Mouse (Mus musculus) left cerebral cortex, adult 2 months (tissue): ENCODE results near the gene Pltp. TPM values are rescaled to one million over a fixed set of nuclear protein-coding genes. Genes with fewer than 3 reads are reported as not detected.

ENCODE experiments used
- DNase-seq, 2 experiments: peaks; one replicate each; pipeline ENCODE4 v3.0.0; 2021 to 2022; ENCODE audit warnings: low spot score in 2 of 2, mixed read lengths in 1 of 2; ENCODE audit errors: extremely low spot score in 1 of 2
- H3K27ac ChIP-seq: fragments of 200-600 bp; 2 replicates; pipeline ENCODE4 v1.8.1; 2022
- H3K4me3 ChIP-seq: fragments of 200-600 bp; 2 replicates; pipeline ENCODE4 v1.8.1; 2022
- CTCF ChIP-seq: fragments of 200-600 bp; IDR thresholded peaks from 2 replicates; pipeline ENCODE4 v1.8.1; 2022; ENCODE audit warnings: antibody characterized with exemption, mild to moderate bottlenecking, moderate library complexity
- intact Hi-C: fragments of 180-260 bp; cut with DNase I; formaldehyde crosslinking; loops from one replicate; pipeline ENCODE4 v1.15.1; 2025
- total RNA-seq, 2 experiments: library from RNA; stranded (reverse); gene quantifications; 2 replicates each; pipeline ENCODE4 v1.2.3; 2021

Pltp gene
- total RNA-seq, 2 experiments from 2014 or later = 78.1 to 82.4 TPM

- no peak for DNase-seq
- Histone ChIP-seq H3K4me3 (no peak overlapping the region), H3K27ac (peak overlapping the region; percentile 21; the same call in 1 of the 2 replicates)
- intact Hi-C loops = no loop called here
- TF ChIP-seq CTCF = no peak
Measured at GRCm38 (mm10) chr2:164891908-164892695, 34.6 kb upstream of the Pltp start.

DNA sequence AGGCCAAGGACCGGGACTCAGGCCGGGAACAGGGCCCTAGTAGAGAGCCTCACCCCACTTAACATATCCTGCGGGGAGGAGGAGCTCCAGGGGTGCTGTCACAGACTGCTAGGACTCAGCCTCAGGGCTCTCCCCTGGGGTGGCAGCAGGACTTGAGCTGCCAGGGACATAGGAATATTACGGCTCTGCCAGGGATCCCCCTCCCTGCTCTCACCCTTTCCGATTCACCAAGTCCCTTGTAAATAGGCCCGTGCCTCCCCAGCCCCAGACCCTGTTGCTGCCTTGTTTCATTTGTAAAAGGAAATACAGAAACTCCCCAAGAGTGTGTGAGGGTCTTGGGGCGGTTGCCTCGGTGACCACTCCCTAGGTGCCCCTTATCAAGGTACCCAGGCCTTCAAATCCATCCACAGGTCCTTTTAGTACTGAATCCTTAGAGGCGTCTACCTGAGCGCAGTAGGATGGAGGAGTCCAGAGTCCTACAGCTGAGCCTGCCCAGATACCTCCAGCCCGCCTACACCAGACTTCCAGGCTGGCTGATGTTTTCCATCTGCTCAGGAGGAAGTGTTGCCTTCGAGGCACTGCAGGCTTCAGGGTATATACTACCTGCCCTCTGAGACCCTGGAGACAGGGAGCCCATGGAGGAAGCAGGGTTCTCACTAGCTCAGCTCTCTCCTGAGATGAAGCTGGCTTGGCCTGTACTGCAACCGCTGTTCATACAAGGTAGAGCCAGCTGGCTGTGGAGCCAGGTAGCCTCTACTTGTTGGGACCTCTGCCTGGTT is 33.7 kb upstream of the Pltp start:
- TF ChIP-seq CTCF = no peak
- H3K4me3 ChIP-seq = no peak overlapping the region
- intact Hi-C loops = no loop called here
- DNase-seq = no peak
- no peak overlapping the region for H3K27ac ChIP-seq

DNA sequence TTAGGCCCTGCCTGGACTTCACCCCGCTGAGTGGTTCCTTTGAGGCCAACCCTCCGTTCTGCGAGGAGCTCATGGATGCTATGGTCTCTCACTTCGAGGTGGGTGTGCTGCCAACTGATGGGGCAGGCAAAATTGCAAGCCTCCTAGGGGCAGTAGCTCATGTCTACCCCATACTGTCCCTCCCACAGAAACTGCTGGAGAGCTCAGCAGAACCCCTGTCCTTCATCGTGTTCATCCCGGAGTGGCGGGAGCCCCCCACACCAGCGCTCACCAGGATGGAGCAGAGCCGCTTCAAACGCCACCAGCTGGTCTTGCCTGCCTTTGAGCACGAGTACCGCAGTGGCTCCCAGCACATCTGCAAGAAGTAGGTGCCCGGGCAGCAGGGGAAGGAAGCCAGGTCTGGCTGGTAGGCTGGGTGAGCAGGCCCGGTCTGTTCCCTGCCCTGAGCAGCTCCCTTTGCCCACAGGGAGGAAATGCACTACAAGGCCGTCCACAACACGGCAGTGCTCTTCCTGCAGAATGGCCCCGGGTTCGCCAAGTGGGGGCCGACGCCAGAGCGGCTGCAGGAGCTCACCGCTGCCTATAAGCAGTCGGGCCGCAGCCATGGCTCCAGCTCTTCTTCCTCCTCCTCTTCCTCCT is 33.0 kb upstream of the Pltp start:
- DNase-seq = no peak
- intact Hi-C loops = no loop called here
- Histone ChIP-seq H3K27ac (no peak overlapping the region), H3K4me3 (no peak overlapping the region)
- no peak for TF ChIP-seq CTCF

DNA sequence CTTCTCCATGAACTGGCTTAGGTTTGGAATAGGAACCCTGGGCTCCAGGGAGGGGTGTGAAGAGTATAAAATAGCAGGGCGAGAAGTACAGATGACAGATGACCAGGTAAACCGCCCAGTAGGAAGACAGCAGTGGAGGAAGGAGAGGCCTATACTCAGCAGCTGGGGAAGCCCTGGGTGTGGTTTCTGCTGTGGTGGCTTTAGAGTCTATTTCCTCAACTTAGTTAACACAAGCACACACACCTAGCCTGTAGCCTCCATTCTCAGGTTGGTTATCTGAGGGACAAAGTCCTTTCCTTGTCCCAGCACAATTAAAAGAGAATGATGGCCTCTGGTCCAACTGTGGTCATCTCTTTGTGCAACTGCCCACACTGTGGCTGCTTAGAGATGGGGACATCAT is 32.4 kb upstream of the Pltp start:
- no peak for DNase-seq
- TF ChIP-seq CTCF = no peak
- Histone ChIP-seq H3K4me3 (no peak overlapping the region), H3K27ac (no peak overlapping the region)
- intact Hi-C loops = no loop called here

- Histone ChIP-seq H3K27ac (no peak overlapping the region), H3K4me3 (no peak overlapping the region)
- intact Hi-C loops = no loop called here
- no peak for TF ChIP-seq CTCF
- DNase-seq = no peak
Measured at GRCm38 (mm10) chr2:164888996-164889395, 31.5 kb upstream of the Pltp start.

DNA sequence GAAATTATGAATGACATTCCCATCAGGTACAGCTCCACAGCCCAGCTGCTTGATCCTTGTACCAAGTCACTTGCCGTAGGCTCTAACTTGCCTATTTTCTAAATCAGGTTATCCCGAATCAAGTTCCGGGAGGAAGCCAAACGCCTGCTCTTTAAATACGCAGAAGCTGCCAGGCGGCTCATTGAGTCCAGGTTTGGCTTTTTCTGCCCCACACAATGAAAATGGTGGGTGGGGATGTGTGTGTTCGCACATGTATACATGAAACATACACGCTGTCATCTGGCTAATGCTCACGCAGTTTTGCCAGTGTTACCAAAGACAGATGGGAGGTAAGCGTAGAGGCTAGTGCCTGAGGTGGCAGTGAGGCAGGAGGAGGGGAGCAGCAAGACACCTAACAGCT is 29.1 kb upstream of the Pltp start:
- no peak for TF ChIP-seq CTCF
- Histone ChIP-seq H3K4me3 (no peak overlapping the region), H3K27ac (peak overlapping the region; percentile 74)
- DNase-seq = no peak
- intact Hi-C loops = loop anchor here (2.0 kb wide), 1 partner anchor 24 kb away; the partner anchor contains the start of gene Zfp335

DNA sequence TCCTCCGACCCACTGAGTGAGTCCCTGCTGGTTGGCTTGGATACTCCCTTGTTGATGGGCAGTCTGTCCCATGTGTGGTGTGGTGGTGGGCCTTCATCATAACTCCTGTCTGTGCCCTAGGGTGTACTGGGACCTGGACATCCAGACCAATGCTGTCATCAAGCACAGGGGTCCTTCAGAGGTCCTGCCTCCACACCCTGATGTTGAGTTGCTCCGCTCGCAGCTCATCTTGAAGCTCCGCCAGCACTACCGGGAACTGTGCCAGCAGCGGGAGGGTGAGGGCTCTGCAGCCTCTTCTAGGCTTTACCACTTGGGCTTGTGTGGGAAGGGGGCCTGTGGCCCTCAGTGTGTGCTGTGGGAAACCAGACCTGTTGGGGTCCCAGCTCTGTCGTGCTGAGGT is 28.3 kb upstream of the Pltp start:
- intact Hi-C loops = loop anchor here (2.0 kb wide), 1 partner anchor 25 kb away; the partner anchor contains the start of gene Zfp335
- TF ChIP-seq CTCF = no peak
- Histone ChIP-seq H3K27ac (peak overlapping the region; percentile 74; the same call in 1 of the 2 replicates), H3K4me3 (no peak overlapping the region)
- peak; percentile 76 to 88 for DNase-seq

DNA sequence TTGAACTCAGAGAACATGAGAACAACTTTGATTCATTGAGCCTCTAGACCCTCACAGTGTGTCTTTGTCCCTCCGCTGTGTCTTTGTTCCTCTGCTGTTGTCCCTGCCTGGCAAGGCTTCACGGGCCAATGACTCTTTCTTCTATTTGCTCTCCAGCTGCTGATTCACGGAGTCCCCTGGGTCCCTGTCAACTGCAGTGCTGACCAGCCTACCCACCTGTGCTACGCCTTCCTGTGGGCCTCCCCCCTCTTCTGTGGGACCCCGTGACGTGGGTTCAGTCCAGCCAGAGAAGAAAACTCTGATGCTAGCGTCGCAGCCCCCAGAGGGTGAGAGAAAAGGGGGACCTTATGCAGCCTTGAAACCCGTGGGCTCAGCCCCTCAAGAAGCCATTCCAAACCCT is 25.1 kb upstream of the Pltp start:
- Histone ChIP-seq H3K4me3 (no peak overlapping the region), H3K27ac (no peak overlapping the region)
- intact Hi-C loops = no loop called here
- no peak for TF ChIP-seq CTCF
- DNase-seq = no peak

- Histone ChIP-seq H3K4me3 (peak overlapping the region; percentile 89), H3K27ac (peak overlapping the region; percentile 100)
- TF ChIP-seq CTCF = no peak; the same call in 1 of the 2 replicates
- peak; percentile 92 to 95 for DNase-seq
- intact Hi-C loops = loop anchor here (1.0 kb wide), 2 partner anchors 32 to 46 kb away; partner anchors contain the start of genes Neurl2 and Zfp335
Measured at GRCm38 (mm10) chr2:164879568-164880277, 22.2 kb upstream of the Pltp start.

- peak; percentile 90 to 91 for DNase-seq
- H3K27ac ChIP-seq = peak within 1 kb of the TSS; percentile 100
- intact Hi-C loops = loop anchor here (1.0 kb wide), 2 partner anchors 32 to 46 kb away; partner anchors contain the start of genes Neurl2 and Zfp335
- peak within 1 kb of the TSS; percentile 89 for H3K4me3 ChIP-seq
- TF ChIP-seq CTCF = no peak; the same call in 1 of the 2 replicates
Measured at GRCm38 (mm10) chr2:164879228-164879567, 21.7 kb upstream of the Pltp start, which contains the start of gene Pcif1. Gene Pcif1 (plus strand): TSS chr2:164879304.
